Mouse (Mus musculus): ENCODE measurements around the gene Hcar2.

The Hcar2 gene

DNA sequence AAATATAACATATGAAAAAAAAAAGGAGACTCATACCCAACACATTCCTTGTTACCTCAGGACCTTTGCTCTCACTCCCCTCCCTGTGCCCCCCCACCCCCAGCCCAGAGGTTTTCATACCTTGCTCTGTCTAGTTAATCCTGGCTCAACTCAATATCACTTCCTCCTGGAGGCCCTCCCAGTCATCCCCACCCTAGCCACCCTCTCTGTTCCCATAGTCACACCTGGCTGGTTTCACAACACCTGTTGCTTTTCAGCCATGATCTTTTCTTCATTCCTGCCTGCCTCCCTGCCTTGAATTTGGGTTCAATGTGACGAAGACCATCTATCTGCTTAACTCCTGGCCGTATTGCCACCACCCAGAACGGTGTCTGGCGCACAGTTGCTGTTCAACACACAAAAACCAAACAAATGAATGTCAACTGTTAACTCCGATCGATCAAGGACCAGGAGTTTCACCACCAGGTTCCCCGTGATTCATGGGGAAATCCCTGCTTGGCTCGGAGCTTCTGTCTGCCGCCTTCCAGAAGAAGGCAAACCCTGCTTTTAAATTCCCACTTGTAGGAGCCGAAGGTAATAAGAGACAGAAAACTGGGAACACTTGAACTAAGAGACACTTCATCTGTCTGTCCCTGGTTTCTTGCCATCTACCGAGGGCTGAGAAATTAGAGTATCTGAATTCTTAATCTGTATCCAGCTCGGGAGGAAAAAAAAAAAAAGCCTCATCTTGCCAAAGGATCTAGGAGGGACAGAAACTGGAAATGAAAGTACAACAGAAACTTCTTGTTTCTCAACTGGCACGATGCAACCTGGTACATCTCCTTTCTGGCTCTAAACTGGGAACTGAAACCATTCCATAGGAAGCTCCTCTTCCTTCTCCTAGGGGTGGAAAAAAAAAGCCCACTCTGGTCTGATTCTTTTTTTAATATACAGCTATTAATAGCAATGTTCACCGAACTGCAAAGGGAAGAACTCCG is 2.6 kb downstream of the Hcar2 start:
- DNase-seq (ENCODE audit: low read depth), result no peak

DNA sequence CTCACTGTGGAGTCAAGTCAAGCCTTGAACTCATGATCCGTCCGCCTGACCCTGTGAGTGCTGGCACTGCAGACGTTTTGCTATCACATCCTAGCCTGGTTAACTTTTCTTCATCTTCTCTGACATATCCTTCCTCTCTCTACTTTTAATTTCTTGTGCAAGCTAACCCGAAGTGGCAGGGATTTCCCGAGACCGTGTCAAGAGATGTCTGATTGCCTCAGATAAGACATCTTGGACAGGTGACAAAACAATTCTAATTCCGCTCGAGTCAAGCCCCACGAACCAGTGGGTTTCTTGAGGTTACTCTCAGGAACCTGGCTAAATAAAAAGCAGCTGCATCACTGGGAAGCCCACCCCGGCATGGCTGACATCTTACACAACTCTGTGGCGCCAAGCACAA is 6.5 kb downstream of the Hcar2 start:
- DNase-seq (ENCODE audit: low read depth), result peak; percentile 85

DNA sequence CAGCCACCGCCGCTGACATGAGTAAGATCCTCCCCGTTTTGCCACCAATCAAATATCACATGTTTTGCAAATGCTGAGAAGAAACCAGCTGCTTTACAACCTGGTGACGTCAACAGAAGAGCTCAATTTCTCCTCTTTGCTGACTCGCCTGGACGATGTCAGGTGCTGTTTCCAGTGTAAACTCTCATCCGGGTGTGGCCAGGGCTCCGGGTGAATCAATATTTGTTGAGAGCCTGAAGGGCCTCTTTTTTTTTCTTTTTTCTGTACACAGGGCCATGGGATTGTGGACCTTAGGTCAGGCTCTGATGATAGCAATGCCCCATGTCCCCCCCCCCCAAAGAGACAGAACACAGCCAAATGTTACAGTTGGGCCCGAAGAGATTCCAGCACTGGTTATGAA is 10.8 kb downstream of the Hcar2 start:
- DNase-seq (ENCODE audit: low read depth), result no peak

DNA sequence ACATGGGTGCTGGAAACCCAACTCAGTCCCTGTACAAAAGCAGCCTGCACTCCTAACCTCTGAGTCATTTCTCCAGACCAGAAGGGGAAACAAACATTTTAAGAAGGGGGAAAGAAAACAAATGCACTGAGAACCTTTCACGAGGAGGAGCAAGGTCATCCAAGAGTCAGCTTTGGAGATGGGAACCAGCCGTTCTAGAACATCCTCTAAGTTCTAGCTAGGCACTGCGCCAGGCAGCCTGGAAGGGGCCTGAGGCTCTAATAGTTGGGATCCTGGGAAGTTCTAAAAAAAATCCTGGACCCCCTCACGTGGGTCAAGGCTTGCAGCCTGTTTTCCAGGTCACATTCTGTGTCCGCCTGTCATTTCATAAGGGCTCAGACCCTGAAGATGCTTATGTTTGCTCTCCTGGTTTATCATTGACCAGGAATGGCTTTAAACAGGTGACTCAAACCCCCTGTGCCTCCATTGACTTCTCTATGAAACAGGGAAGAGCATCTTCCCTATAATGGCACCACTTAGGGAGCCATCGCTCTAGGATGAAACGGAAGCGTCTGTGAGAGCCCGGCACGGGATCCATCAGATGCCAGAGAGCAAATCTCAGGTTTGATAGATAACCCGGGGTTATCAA is 11.3 kb downstream of the Hcar2 start:
- DNase-seq (ENCODE audit: low read depth), result no peak

DNA sequence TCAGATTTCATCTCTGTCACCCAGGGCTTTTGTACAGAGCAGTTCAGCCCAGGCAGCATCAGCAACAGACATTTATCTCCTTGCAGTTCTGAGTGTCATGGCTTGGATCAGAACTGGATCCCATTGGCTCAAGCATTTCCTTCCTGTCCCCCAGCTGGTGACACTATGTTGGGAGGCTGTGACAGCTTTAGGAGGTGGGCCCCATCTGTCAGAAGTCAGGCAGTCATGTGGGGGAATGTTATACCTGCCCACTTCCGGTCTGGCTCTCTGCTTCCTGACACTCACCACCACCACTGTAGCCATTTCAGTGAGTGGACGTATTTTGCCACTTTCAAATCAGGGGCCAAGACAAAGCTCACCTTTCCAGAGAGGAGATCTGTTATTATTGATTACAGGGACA is 13.9 kb downstream of the Hcar2 start:
- DNase-seq (ENCODE audit: low read depth), result peak; percentile 86

DNA sequence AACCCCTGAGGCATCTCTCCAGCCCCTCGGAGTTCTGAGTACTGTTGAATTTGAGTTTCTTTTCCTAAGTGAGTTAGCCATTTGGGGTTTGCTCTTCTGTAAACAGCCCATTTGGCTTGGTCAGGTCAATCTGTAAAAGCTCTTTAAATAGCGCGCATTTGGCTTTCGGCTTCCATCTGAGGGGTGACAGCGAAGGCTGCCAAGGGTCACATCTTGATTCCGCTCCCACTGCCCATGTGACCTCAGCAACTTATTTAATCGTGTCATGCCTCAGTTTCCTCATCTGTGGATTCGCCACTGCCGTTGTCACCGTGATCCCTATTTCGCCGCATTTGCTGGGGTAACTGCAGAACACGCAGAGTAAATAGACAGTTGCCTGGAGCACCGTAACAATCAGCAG is 21.0 kb downstream of the Hcar2 start:
- DNase-seq (ENCODE audit: low read depth), result no peak

DNA sequence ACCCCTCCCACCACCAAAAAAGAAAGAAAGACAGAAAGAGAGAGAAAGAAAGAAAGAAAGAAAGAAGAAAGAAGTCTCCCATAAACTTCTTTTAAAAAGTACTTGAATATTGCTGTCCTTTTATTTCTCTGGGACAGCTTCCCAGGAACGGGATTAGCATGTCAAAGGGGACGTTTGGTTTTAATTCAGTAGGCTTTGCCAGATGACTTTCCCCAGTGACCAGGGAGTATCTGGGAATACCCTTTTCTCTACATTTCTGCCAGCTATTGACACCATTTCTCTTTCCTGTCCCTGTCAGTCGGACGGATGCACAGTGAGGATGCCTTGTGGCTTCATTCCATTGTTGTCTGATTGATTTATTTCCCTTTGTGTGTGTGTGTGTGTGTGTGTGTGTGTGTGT is 21.5 kb downstream of the Hcar2 start:
- no peak for DNase-seq (ENCODE audit: low read depth)

DNA sequence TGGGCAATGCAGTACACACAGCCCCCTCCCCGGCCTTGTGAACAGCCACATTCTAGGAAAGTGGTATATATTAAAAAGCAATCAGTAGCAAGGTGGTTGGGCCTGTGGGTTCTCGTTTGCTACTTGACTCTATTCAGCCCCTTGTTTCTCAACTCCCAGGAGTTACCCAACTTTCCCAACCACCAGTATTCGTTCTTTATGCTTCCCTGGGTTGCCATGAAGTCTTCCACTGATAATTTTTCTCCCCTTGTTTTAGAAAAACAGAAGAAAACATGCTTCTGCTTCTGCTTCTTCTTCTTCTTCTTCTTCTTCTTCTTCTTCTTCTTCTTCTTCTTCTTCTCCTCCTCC is 22.4 kb downstream of the Hcar2 start:
- DNase-seq (ENCODE audit: low read depth), result peak; percentile 24

DNA sequence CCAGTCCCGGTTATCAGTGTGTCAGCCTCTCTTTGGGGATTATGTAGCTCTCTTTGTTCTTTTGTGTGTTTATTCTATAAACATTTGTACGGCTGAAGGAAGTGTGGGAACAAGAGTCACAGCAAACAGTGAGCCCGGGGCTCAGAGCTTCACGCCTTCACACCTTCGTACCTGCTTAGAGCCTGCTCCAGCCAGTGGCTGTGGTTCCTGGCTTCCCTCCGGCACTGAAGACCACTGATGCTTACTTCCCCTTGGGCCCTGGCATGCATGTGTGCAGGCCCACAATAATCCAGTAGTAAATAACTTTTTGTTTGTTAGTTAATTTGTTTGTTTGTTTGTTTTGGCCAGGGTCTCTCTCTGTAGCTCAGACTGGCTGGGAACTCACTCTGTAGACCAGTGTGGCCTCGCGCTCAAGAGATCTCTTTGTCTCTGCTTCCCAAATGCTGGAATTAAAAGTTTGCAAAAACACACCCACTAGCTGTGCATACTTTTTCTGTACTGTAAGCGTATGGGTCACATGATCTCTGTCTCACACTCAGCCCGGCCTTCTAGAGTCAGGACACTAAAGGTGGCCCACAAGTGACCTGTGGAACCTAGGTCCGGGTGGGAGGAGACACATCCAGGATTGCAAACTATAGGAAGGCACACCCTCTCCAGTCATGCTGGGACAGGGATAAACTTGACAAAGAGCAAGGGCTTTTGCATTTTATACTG is 22.9 kb downstream of the Hcar2 start:
- DNase-seq (ENCODE audit: low read depth), result no peak

DNA sequence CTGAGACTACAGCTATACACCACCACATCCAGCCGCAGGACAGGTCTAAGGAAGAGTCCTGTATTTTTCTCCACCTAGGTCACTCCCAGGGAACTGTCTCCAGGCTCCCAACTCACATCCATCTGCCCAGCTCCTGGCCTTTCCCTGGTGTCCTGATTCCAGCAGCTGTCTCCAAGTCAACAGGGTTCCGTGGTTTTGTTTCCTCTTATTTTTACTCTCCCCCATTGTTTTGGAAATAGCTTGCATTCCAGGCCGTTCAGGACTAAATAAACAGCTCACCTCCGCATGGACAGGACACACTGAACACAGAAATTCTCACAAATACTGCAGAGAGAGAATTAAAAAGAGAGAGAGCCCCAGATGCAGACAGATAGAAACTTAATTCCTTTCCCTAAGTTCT is 27.9 kb downstream of the Hcar2 start:
- DNase-seq (ENCODE audit: low read depth), result no peak

DNA sequence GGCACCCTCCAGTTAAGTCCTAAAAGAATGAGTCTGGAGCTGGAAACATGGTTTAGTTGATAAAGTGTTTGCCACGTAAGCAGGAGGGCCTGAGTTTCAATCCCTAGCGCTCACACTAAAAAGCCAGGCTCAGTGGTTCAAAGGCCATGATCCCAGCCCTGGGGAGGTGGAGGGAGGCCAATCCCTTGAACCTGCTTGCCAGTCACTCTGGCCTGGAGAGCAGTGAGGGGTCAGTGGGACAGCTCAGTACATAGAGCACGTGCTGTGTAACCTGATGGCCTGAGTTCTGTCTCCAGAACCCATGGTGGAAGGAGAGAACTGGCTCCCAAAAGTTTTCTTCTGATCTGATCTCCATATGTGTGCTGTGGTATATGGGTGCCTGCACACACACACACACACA is 30.5 kb downstream of the Hcar2 start:
- no peak for DNase-seq (ENCODE audit: low read depth)

DNA sequence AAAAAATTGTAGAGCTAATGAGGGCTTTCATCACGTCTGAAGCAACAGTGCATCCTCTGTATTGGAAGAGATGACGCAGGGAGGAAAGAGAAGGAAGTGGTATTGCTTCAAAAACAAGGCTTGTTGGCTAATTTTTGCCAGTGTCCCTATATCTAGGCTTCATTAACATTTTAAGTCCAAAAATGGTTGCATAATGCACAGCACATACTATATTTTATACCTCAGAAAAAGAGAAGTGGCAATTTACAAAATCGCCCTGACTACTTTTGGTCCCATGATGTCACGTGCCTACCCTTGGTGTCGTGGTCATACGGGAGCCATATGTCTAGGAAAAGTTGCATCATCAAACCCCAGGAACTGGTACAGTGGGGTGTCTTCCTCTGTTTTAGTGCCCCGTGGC is 33.0 kb downstream of the Hcar2 start:
- peak; percentile 93 for DNase-seq (ENCODE audit: low read depth)

DNA sequence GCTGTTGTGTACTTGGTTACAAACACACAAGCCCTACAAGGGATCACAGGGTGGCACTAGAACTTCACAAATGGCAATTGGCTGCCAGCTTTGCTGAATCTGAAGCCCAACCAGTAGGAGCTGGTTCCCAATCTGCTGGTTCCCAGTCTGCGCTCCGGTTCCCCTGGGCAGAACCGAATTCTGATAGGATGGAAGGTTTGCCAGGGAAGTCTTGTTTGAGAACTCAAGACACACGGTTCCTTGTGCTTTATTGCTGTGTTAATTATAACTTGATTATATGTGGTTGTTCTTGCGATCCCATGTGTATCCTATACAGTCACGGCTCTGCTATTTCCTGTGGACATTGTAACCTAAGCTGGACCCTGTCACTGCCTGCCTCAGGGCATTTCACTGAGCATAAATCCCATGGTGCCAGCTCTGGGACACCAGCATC is 37.6 kb downstream of the Hcar2 start:
- peak; percentile 42 for DNase-seq (ENCODE audit: low read depth)

DNA sequence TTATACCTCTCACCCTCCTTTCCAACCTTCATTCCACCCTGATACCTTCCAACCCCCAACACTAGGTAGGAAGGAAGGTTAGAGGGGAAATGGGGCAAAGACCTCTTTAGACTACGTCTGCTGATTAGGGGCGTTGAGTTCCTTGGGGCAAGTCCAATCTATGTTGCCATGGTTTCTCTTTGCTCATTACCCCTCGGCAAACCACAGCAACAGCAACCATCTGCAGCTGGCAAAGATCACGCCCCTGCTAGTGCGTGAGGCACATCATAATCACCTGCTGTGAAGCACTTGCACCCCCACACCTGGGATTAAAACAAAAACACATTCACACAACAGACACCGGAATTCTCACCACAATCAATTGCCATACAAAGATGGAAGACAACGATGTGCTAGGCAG is 42.6 kb downstream of the Hcar2 start:
- DNase-seq (ENCODE audit: low read depth), result no peak

DNA sequence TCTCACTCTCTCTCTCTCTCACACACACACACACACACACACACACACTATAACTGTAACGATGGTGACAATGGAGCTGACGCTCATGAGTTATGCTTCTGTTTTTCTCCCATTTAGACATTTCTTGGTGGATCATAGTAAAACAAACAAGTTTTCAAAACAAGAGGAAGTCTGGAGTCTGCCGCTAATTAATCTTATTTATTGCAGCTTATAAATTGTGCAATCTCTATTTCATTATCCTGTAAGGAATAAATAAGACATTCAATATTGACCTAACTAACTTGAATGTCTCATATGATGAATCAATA is 44.1 kb downstream of the Hcar2 start:
- DNase-seq (ENCODE audit: low read depth), result no peak

DNA sequence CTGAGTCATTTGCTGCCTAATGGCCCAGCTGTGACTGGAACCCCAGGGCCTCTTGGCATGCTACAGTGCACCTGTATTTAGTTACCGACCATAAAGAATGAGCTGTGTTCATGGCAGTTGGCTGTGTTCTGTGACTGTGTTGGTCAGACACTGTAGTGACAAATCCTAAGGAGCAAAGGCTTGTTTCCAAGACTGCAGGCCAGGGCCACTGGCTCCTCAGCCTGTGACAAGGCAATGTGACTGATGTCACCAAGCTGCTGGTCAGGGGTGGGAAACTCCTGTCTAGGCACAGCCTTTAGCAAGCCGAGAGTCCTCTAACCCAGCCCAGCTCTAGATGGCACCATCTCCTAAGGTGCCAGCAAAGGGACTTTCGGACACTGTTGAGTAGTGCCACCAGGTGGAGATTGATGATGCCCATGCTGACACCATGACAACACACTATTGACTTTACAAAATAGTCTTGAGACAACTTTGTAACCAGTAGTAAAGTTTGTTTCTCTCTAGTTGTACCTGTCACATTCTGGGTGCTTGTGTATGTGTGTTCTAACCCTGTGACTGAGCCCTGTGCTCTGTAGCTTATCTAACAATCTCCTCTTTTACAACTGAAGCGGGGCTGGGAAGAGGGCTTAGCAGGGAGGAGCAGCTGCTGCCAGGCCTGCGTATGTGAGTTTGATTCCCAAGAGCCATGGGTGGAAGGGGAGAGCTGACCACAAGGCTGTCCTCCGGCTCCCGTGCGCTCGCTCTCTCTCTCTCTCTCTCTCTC is 44.6 kb downstream of the Hcar2 start:
- DNase-seq (ENCODE audit: low read depth), result peak; percentile 54

DNA sequence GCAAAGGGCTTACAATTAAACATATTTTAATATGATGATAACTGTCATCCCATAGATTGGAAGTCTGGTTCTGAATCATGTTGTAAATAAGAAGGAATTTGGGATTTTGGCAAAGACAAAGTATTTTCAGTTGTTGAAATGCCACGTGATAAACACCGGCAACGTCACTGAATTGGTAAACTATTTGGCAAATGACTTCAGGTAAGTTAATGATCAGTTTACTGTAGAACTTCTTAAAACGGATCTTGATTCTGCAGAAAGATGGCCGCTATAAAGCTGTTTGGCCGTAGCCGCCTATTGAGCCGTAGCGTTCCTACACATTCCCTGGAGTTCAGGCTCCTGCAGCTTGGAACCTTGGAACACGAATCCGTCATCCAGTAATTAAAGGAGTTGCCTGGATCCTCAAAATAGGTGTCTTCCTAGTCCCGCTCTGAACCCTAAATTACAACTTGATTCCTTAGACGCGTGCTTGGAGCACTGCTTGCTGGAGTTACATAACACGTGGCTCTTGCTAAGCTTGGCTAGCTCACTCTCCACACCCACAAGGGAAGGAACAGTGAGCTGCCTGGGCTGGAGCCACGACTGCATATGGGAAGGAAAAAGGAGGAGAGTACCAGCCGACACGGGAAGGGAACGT is 46.2 kb downstream of the Hcar2 start:
- no peak for DNase-seq (ENCODE audit: low read depth)

DNA sequence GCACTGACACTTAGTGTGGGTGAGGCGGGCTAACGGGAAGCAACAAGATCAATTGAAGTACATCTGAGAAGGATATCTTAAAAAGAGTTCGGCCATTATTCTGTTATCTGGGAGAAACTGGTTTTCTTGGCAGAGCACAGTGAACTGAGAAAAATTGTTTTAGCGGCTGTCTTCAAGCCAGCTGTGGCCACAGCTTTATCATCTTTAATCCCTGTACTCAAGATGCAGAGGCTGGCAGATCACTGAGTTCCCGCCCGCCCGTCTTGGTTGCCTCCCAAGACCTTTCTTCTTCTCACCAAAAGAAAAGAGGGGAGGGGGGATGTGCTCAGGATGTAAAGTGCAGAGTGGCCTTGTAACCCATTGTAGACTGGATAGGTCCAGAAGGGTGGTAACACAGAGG is 48.4 kb downstream of the Hcar2 start:
- no peak for DNase-seq (ENCODE audit: low read depth)
